Mouse (Mus musculus) erythroblast, embryonic 14.5 days (primary cell): ENCODE measurements around the gene Plcxd2. TPM values are rescaled to one million over a fixed set of nuclear protein-coding genes. Genes with fewer than 3 reads are reported as not detected.

Experiments used
- H3K27me3 ChIP-seq: 2 replicates; pipeline ENCODE4 v1.6.1; 2012; ENCODE audit warnings: inconsistent platforms; ENCODE audit not compliant: control insufficient read depth
- H3K36me3 ChIP-seq: 2 replicates; pipeline ENCODE4 v1.6.1; 2012; ENCODE audit warnings: mild to moderate bottlenecking, inconsistent platforms; ENCODE audit not compliant: control insufficient read depth
- H3K4me1 ChIP-seq: 2 replicates; pipeline ENCODE4 v1.6.1; 2012; ENCODE audit warnings: inconsistent platforms; ENCODE audit not compliant: control insufficient read depth
- H3K4me3 ChIP-seq: replicated peaks from 2 replicates; pipeline ENCODE3; 2012; ENCODE audit warnings: moderate library complexity, mild to moderate bottlenecking, inconsistent platforms
- H3K9me3 ChIP-seq: 2 replicates; pipeline ENCODE4 v1.6.1; 2012; ENCODE audit warnings: low read length, inconsistent platforms, mixed read lengths; ENCODE audit not compliant: control insufficient read depth
- GATA1 ChIP-seq: IDR thresholded peaks from 2 replicates; pipeline ENCODE4 v1.6.1; 2012; ENCODE audit warnings: low read length, inconsistent platforms, mixed read lengths
- TAL1 ChIP-seq: IDR thresholded peaks from 3 replicates; pipeline ENCODE4 v1.6.1; 2012; ENCODE audit warnings: low read length, inconsistent platforms, mixed read lengths
- polyA plus RNA-seq: library from polyadenylated mRNA; stranded (reverse); fragments of >175 nt; gene quantifications from 2 replicates; pipeline ENCODE4 v1.2.3, GENCODE M21; 2012

Plcxd2 gene
- polyA plus RNA-seq, 1 experiment: under 0.01 TPM

DNA sequence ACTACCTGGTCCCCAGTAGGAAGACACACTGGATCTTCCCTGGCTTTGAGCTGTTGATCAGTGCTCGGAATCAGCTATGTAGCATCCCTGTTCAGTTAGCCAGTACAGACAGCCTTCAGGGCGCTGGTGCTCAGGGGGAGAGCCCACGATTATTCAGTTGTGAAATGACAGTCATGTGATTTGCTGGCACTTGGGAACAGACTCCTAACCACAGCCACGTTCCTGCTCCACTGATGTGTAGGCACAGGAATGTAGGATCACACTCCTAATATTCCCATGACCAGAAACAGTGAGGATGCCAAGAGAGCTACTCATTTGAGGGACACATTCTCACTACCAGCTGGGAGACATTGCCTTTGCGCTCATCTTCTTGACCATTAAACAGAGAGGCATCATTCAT lies 41.3 kb downstream of the Plcxd2 start:
- H3K4me3 ChIP-seq: no peak overlapping the region
- H3K4me1 ChIP-seq: no peaks in the 10 kb centered on the region
- H3K27me3 ChIP-seq: no peaks in the 10 kb centered on the region
- no peaks in the 10 kb centered on the region; the same call in 1 of the 2 replicates for H3K36me3 ChIP-seq
- no peak for TF ChIP-seq GATA1
- no peak for TF ChIP-seq TAL1
- H3K9me3 ChIP-seq: no peaks in the 10 kb centered on the region

DNA sequence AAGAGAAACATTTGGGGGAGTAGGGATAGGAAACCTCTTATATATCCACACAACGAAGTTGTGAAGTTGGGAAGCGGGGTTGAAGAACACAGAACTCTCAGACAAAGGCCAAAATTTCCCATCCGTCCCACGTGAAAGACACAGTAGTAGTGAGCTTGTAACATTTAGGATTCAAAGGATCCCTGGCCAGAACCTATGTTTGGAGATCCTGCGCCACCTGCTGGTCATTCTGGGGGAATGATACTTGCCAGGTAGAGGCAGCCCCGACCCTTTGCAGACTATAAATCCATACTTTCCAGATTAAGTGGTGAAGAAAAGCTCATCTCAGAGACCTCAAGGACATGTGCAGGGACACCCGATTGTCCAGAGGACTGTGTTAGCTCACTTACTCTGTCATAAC lies 42.5 kb downstream of the Plcxd2 start:
- Histone ChIP-seq H3K4me3 (no peak overlapping the region), H3K4me1 (no peaks in the 10 kb centered on the region), H3K27me3 (no peaks in the 10 kb centered on the region), H3K9me3 (no peaks in the 10 kb centered on the region), H3K36me3 (no peaks in the 10 kb centered on the region; the same call in 1 of the 2 replicates)
- TF ChIP-seq GATA1 (no peak), TAL1 (no peak)

DNA sequence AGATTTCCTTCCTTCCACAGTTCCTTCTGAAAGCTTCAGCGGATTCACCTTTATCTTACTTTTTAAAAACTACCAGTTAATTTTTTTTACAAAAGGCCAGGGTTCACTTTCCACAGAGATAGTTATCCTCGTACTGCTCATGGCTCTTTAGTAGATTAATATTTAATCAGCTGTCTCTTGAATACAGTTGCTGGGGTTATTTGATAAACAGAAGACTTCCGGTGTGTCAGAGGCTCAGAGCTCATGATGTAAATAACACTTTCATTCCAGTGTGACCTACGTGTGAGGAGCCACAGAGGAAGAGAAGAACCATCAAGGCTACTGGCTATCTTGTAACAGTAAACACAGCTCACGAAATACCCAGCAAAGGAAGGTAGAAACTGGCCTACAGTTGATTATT lies 43.4 kb downstream of the Plcxd2 start:
- Histone ChIP-seq H3K4me3 (no peak overlapping the region), H3K27me3 (no peaks in the 10 kb centered on the region), H3K4me1 (no peaks in the 10 kb centered on the region), H3K36me3 (no peaks in the 10 kb centered on the region; the same call in 1 of the 2 replicates), H3K9me3 (no peaks in the 10 kb centered on the region)
- TF ChIP-seq TAL1 (no peak), GATA1 (no peak)

DNA sequence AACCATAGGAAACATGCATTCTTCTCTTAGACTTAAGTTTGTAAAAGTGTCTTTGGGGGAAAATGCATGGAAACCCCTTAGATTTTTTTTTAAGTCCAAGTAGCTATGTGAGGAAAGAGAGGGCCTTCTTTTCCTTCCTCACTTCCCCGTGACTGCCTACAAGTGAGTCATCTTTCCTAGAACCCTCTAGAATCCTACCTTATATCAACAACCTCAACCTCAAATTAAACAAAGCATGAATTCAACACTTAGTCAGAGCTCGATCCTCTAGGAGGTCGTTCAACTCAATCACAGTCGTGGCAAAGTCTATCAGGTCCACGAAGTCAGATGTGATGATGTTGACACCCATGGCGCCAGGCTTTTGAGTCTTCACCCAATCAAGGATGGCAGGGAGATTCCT lies 45.2 kb downstream of the Plcxd2 start:
- TF ChIP-seq TAL1 (no peak), GATA1 (no peak)
- no peaks in the 10 kb centered on the region for H3K27me3 ChIP-seq

DNA sequence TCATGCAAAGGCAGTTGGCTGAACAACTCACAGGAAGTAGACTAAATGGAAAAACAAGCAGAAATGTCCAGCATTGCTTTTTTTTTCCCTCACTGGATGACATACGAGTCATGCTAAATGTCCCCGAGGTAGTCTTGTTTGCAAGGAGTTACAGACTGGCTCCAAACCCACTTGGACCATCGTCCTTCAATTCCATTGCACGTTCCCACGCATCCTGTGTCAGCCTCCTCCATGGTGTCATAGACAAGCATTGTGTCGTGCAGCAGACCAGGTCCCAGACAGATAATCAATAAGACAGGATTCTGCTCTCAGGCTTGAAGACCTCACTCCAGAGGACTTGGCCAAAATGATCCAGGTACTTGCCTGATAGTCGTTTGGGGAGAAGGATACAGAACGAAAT lies 46.2 kb downstream of the Plcxd2 start:
- H3K36me3 ChIP-seq: no peaks in the 10 kb centered on the region; the same call in 1 of the 2 replicates
- H3K27me3 ChIP-seq: no peaks in the 10 kb centered on the region
- no peak overlapping the region for H3K4me3 ChIP-seq
- TF ChIP-seq GATA1 (no peak), TAL1 (no peak)
- H3K4me1 ChIP-seq: no peaks in the 10 kb centered on the region
- H3K9me3 ChIP-seq: no peaks in the 10 kb centered on the region

More for the DNA sequence above, 45.2 kb downstream of the Plcxd2 start:
- H3K36me3 ChIP-seq: no peaks in the 10 kb centered on the region; the same call in 1 of the 2 replicates
- H3K9me3 ChIP-seq: no peaks in the 10 kb centered on the region
- H3K4me3 ChIP-seq: no peak overlapping the region
- no peaks in the 10 kb centered on the region for H3K4me1 ChIP-seq

DNA sequence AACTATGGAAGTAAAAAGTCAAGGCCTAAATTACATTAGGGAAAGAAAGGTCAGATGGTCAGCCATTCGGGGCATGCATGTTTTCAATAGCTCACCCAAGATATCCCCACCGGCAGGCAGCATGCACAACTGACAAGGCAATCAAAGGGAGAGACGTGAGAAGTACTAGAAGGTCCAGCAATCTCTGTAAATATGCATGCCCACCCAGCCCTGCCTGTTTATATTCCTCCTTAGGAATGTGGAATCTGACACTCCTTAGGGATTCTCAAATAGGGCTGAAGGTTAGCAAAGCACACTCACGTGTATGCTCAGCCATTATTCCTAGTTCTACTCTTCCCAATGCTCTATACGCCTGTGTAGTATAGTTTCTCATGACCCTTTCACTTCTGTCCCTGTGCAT lies 46.9 kb downstream of the Plcxd2 start:
- Histone ChIP-seq H3K27me3 (no peaks in the 10 kb centered on the region), H3K36me3 (no peaks in the 10 kb centered on the region; the same call in 1 of the 2 replicates), H3K9me3 (no peaks in the 10 kb centered on the region), H3K4me3 (no peak overlapping the region), H3K4me1 (no peaks in the 10 kb centered on the region)
- TF ChIP-seq TAL1 (no peak), GATA1 (no peak)

DNA sequence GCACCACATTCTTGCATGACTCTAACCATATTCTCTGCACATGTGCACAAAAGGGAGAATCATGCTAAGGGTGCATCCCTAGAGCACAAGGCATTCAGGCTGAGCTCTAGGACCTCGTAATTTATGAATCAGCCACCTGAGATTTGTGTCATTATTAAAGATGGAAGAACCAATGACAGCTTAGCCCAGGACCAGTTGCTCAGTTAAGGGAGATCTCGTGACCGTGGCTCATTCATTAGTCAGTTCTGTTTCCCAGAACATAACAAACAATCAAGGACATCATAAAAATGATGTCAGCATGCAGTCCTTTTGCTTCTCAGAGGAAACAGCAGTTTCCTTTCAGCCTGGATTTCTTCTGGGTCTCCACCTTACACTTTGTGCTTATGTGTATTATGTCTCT lies 49.0 kb downstream of the Plcxd2 start:
- TF ChIP-seq GATA1 (no peak), TAL1 (no peak)
- Histone ChIP-seq H3K4me3 (no peak overlapping the region), H3K36me3 (no peaks in the 10 kb centered on the region; the same call in 1 of the 2 replicates), H3K4me1 (no peaks in the 10 kb centered on the region), H3K27me3 (no peaks in the 10 kb centered on the region), H3K9me3 (no peaks in the 10 kb centered on the region)

DNA sequence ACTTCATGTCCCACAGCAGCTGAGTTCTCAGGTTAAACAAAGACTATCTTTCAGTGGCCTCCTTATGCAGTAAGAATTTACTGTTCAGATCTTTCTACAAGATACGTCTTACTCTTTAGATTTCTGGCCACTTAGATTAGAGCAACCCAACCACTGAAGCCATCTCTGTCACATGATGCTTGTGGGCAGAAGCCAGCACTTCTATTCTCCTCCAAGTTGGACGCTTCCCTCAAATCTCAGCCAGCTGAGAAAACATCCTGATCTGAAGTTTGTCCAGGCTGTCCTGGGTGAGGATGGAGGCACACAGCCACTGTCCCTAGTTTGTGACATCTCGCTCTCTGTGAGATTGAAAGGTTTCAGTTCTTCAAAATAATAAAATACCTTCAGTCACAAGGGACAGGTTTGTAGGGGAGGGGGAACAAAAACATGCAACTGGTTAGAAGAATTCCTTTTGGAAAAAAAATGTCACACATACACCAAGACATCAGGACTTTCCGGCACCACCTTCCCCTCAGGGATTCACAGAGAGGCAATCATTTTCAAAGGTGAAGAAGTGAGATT lies 53.5 kb downstream of the Plcxd2 start:
- H3K9me3 ChIP-seq: no peaks in the 10 kb centered on the region
- TF ChIP-seq TAL1: no peak
- no peak for TF ChIP-seq GATA1
- no peaks in the 10 kb centered on the region for H3K27me3 ChIP-seq
- H3K36me3 ChIP-seq: no peaks in the 10 kb centered on the region; the same call in 1 of the 2 replicates
- H3K4me1 ChIP-seq: no peaks in the 10 kb centered on the region
- no peak overlapping the region for H3K4me3 ChIP-seq

DNA sequence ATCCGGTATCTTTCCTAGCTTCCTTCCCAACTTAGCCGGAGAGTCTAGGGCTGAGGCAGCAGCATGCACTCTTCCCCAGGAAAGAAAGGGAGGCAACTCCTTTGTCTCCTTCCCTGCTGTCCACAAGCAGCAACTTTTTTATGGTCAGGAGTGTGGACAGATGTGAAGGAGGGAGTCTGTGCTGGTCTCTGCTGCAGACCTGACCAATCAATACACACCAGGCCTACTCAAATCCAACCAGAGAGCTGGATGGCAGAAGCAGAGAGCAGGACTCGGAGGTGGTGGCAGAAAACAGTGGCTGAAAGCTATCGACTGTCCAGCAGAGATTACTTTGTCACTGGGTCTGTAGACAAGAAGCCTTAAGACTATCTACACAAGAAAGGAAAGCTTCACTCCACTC lies 56.6 kb downstream of the Plcxd2 start, which contains the start of gene Phldb2:
Gene Phldb2 (minus strand): TSS at position 205 of the 400 bp plus-strand sequence.
- no peak for TF ChIP-seq TAL1
- no peak for TF ChIP-seq GATA1
- H3K36me3 ChIP-seq: no peaks in the 10 kb centered on the region; the same call in 1 of the 2 replicates
- H3K27me3 ChIP-seq: no peaks in the 10 kb centered on the region
- H3K9me3 ChIP-seq: no peaks in the 10 kb centered on the region
- H3K4me3 ChIP-seq: peak within 1 kb of the TSS; percentile 36
- H3K4me1 ChIP-seq: no peaks in the 10 kb centered on the region

DNA sequence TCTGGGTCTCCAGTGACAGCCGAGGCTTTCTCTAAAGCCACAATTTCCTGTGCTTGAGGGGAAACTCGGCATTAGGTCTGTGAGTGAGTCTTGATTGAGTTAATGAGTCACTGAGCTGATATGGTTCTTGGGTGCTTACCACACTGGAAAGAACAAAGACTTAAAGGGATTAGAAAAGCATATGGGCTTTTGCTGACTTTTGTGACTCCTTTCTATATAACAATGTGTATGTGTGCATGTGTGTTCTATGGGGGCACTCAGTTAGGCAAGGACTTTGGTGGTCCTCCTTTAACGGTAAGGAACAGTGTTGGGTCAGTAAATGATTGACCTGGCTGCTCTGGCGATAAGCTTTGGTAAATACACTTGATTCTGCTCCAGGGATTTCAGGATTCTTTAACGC lies 57.5 kb downstream of the Plcxd2 start:
- no peaks in the 10 kb centered on the region for H3K9me3 ChIP-seq
- H3K27me3 ChIP-seq: no peaks in the 10 kb centered on the region
- TF ChIP-seq TAL1 (no peak), GATA1 (no peak)
- H3K4me3 ChIP-seq: no peak overlapping the region
- H3K4me1 ChIP-seq: no peaks in the 10 kb centered on the region
- H3K36me3 ChIP-seq: no peaks in the 10 kb centered on the region
